ENCODE assay signal across 14 mouse cellular contexts in the genomic region with DNA sequence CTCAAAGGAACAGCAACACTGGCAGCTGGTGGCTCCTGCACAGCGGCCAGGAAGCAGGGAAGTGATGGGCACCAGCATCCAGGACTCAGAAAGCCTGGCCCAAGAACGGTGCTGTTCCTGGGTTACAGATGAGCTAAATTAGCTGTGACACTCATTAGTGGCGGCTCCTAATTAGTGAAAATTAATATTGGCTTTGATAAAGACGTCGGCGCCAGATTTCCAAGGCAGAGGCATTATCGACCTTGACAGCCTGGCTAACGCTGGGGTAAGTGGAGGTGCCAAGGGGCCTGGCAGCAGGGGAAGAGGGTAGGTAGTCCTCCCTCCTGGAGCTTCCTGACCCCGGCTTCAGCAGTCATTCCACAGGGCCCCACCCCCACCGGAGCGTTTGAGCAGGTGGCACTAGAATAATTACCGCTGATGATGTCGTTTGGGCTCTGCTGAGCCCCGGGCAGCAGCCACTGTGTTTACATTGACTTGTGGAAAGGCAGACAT.
DNase-seq lines count a peak whose midpoint lies in the region; ATAC-seq and TF ChIP-seq lines count a peak whose summit lies in the region.
"Had no signal": no experiment of that assay in that cellular context is flagged by ENCODE, and none has a peak within 500 bp of the region (broad histone marks: within the 10 kb centered on the region; RNA-seq: fewer than 3 reads in every experiment).

No protein-coding gene starts in this region.

- TF ChIP-seq CTCF in brain, embryonic 14.5 days (IDR thresholded peaks at IDR 0.05; ENCODE audit: borderline replicate concordance, extremely low read depth, insufficient read depth, insufficient read length): no peak
- no peak for TF ChIP-seq CTCF in forebrain, postnatal 0 days (IDR thresholded peaks at IDR 0.05; ENCODE audit: low read depth)
- TF ChIP-seq CTCF in left cerebral cortex, adult 2 months (IDR thresholded peaks at IDR 0.05): no peak

- DNase-seq in kidney, postnatal 4 days: peak; percentile 8 to 29
- no peak for DNase-seq in kidney, postnatal 14 days
- peak; percentile 87 for DNase-seq in brain, embryonic 14.5 days (ENCODE audit: low read depth)
- DNase-seq in forebrain, postnatal 0 days: peak; percentile 52
- no peak for DNase-seq in heart, adult 8-10 months (ENCODE audit: low spot score)
- no peak for DNase-seq in left cerebral cortex, adult 2 months (ENCODE audit: extremely low spot score in 1 of 2, low spot score in 2 of 2)
- DNase-seq: cerebellum, adult 11-12 months; embryo, embryonic 11 days; gastrocnemius, postnatal 10 days; lung, postnatal 14 days had no signal

- no peak overlapping the region for H3K9ac ChIP-seq in forebrain, postnatal 0 days
- no peak overlapping the region for H3K9ac ChIP-seq in midbrain, embryonic 16.5 days (ENCODE audit: low read depth, low read length)
- H3K9ac ChIP-seq: heart, embryonic 13.5 days; liver, embryonic 12.5 days had no signal

- no peak overlapping the region for H3K4me3 ChIP-seq in forebrain, postnatal 0 days (ENCODE audit: low read depth, low read length)
- no peak overlapping the region for H3K4me3 ChIP-seq in midbrain, embryonic 16.5 days (ENCODE audit: low read depth, low read length)
- no peak overlapping the region for H3K4me3 ChIP-seq in left cerebral cortex, adult 2 months
- H3K4me3 ChIP-seq: heart, embryonic 13.5 days; liver, embryonic 12.5 days had no signal

- peaks cover 1% of the 10 kb centered on the region; the same call in 1 of the 2 replicates for H3K9me3 ChIP-seq in forebrain, postnatal 0 days (ENCODE audit: low read length)
- no peaks in the 10 kb centered on the region for H3K9me3 ChIP-seq in midbrain, embryonic 16.5 days (replicated peaks; ENCODE audit: control insufficient read depth, low read length, poor library complexity, severe bottlenecking)
- H3K9me3 ChIP-seq: liver, embryonic 12.5 days had no signal

- no peak overlapping the region for H3K4me2 ChIP-seq in forebrain, postnatal 0 days (ENCODE audit: low read depth)
- no peak overlapping the region for H3K4me2 ChIP-seq in midbrain, embryonic 16.5 days (ENCODE audit: low read length)
- H3K4me2 ChIP-seq: heart, embryonic 13.5 days; liver, embryonic 12.5 days had no signal

- H3K36me3 ChIP-seq in forebrain, postnatal 0 days (ENCODE audit: insufficient read depth): no peaks in the 10 kb centered on the region
- H3K36me3 ChIP-seq in midbrain, embryonic 16.5 days (ENCODE audit: control insufficient read depth, insufficient read depth, low read length): no peaks in the 10 kb centered on the region
- H3K36me3 ChIP-seq: G1E; heart, embryonic 13.5 days; liver, embryonic 12.5 days had no signal

- no peak overlapping the region for H3K27ac ChIP-seq in forebrain, postnatal 0 days (ENCODE audit: low read depth, low read length)
- H3K27ac ChIP-seq in midbrain, embryonic 16.5 days (ENCODE audit: low read length): no peak overlapping the region
- no peak overlapping the region for H3K27ac ChIP-seq in left cerebral cortex, adult 2 months
- H3K27ac ChIP-seq: heart, embryonic 13.5 days; liver, embryonic 12.5 days had no signal

- peaks cover 7% of the 10 kb centered on the region; the same call in 1 of the 2 replicates for H3K4me1 ChIP-seq in forebrain, postnatal 0 days (ENCODE audit: insufficient read depth)
- peaks cover 7% of the 10 kb centered on the region; the same call in 1 of the 2 replicates for H3K4me1 ChIP-seq in midbrain, embryonic 16.5 days (ENCODE audit: control insufficient read depth, insufficient read depth, low read length)
- H3K4me1 ChIP-seq: heart, embryonic 13.5 days; liver, embryonic 12.5 days had no signal

- TF ChIP-seq POLR2A in brain, embryonic 14.5 days (IDR thresholded peaks at IDR 0.05; ENCODE audit: borderline replicate concordance, extremely low read depth, insufficient read depth, insufficient read length, poor library complexity, severe bottlenecking): no peak

- ATAC-seq in forebrain, postnatal 0 days: peak; percentile 71
- peak; percentile 68 for ATAC-seq in midbrain, embryonic 16.5 days
- ATAC-seq: liver, embryonic 12.5 days had no signal

- H3K27me3 ChIP-seq in forebrain, postnatal 0 days (ENCODE audit: insufficient read depth, low read length): no peaks in the 10 kb centered on the region
- H3K27me3 ChIP-seq in midbrain, embryonic 16.5 days (ENCODE audit: control insufficient read depth, insufficient read depth, low read depth, low read length): no peaks in the 10 kb centered on the region
- H3K27me3 ChIP-seq: liver, embryonic 12.5 days had no signal

- intact Hi-C loops in left cerebral cortex, adult 2 months (cut with DNase I): no loop called here

- 21% methylated on average over 14 of the region's 14 CpGs for WGBS in forebrain, postnatal 0 days
- WGBS in midbrain, embryonic 16.5 days: 35% methylated on average over 14 of the region's 14 CpGs

Comparison
In these comparisons a context has a peak if more than half of its experiments do, and no peak if none do; other contexts are left out.
1. DNase-seq: peak in kidney, postnatal 4 days (2 of 2), brain, embryonic 14.5 days (single experiment) and forebrain, postnatal 0 days (single experiment); none in kidney, postnatal 14 days (single experiment), heart, adult 8-10 months (single experiment) and left cerebral cortex, adult 2 months (0 of 2).